10 mouse cellular contexts compared by ENCODE assay signal in the genomic region with DNA sequence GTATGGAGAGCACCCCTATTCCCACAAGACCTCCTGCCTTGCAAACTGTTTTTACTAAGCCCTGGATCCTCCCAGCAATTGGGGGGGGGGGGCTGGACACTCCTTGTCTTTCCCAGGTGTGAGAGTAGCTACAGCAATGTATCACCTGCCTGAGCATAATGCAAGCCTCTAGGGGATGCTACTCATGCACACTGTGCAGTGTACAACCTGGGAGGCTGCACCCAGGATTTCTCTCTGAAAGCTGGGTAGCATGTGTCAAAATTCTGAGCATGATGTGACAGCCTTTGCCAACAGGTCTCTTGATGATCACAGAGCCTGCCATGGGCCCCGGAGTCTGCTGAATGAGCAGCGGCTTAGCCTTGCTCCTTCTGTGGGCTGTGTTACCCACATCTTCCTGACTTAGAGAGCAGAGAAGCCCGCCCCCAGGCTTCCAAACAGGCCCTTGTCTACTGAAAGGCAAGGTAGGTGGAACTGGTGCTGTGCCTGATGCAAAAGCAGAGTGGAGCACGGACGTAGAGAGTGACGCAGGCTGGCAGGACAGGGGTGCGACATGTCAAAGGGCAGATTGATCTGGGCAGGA.
DNase-seq lines count a peak whose midpoint lies in the region; ATAC-seq and TF ChIP-seq lines count a peak whose summit lies in the region.
"Had no signal": no experiment of that assay in that cellular context is flagged by ENCODE, and none has a peak within 500 bp of the region (broad histone marks: within the 10 kb centered on the region; RNA-seq: fewer than 3 reads in every experiment).

No protein-coding gene starts in this region.

- no peak overlapping the region for H3K4me3 ChIP-seq in neural tube, embryonic 13.5 days
- H3K4me3 ChIP-seq in forebrain, postnatal 0 days (ENCODE audit: low read depth, low read length): no peak overlapping the region
- H3K4me3 ChIP-seq in neural tube, embryonic 14.5 days (ENCODE audit: low read depth, low read length): no peak overlapping the region
- no peak overlapping the region for H3K4me3 ChIP-seq in liver, postnatal 0 days (ENCODE audit: low read depth, low read length)
- H3K4me3 ChIP-seq: heart, embryonic 10.5 days; liver, embryonic 13.5 days had no signal

- H3K9me3 ChIP-seq in neural tube, embryonic 13.5 days: no peaks in the 10 kb centered on the region
- no peaks in the 10 kb centered on the region for H3K9me3 ChIP-seq in forebrain, postnatal 0 days (ENCODE audit: low read length)
- no peaks in the 10 kb centered on the region for H3K9me3 ChIP-seq in neural tube, embryonic 14.5 days (ENCODE audit: control insufficient read depth, low read length)
- H3K9me3 ChIP-seq in liver, postnatal 0 days (ENCODE audit: low read length): no peaks in the 10 kb centered on the region
- H3K9me3 ChIP-seq: heart, embryonic 10.5 days; liver, embryonic 13.5 days had no signal

- no peak for DNase-seq in neural tube, embryonic 10.5 days (ENCODE audit: extremely low spot score, low spot score)
- no peak for DNase-seq in forebrain, postnatal 0 days
- DNase-seq in left cerebral cortex, postnatal 25 days (ENCODE audit: low spot score in 2 of 2): peak; percentile 57 to 81
- DNase-seq in liver, postnatal 0 days: no peak
- DNase-seq in lung, postnatal 36 days: no peak
- DNase-seq: kidney, adult 2 months; liver, embryonic 13.5 days had no signal

- 0 out of 2 replicates have a peak, but pooled peaks have one; percentile 13 for TF ChIP-seq CTCF in forebrain, postnatal 0 days (IDR thresholded peaks at IDR 0.05; ENCODE audit: low read depth)
- TF ChIP-seq CTCF in liver, postnatal 0 days (IDR thresholded peaks at IDR 0.05; ENCODE audit: low read depth): no peak

- no peak for ATAC-seq in neural tube, embryonic 13.5 days (ENCODE audit: low read depth)
- ATAC-seq in forebrain, postnatal 0 days: peak; percentile 54
- ATAC-seq in neural tube, embryonic 14.5 days (ENCODE audit: low read depth): peak; percentile 16; the same call in 1 of the 2 replicates
- ATAC-seq in liver, postnatal 0 days: no peak

- peaks cover 31% of the 10 kb centered on the region for H3K36me3 ChIP-seq in neural tube, embryonic 13.5 days
- peaks cover 20% of the 10 kb centered on the region for H3K36me3 ChIP-seq in forebrain, postnatal 0 days (ENCODE audit: insufficient read depth)
- H3K36me3 ChIP-seq in neural tube, embryonic 14.5 days (ENCODE audit: control insufficient read depth, insufficient read depth, low read length): 0 out of 2 replicates have a peak, but pooled peaks cover 2% of the 10 kb centered on the region
- H3K36me3 ChIP-seq in liver, postnatal 0 days (replicated peaks; ENCODE audit: insufficient read depth, low read length): peaks cover 6% of the 10 kb centered on the region; the same call in 1 of the 2 replicates
- H3K36me3 ChIP-seq: heart, embryonic 10.5 days had no signal

- no peak overlapping the region for H3K4me2 ChIP-seq in neural tube, embryonic 13.5 days
- no peak overlapping the region for H3K4me2 ChIP-seq in forebrain, postnatal 0 days (ENCODE audit: low read depth)
- H3K4me2 ChIP-seq in neural tube, embryonic 14.5 days (ENCODE audit: low read depth, low read length): no peak overlapping the region
- no peak overlapping the region for H3K4me2 ChIP-seq in liver, postnatal 0 days (ENCODE audit: low read depth, low read length)
- H3K4me2 ChIP-seq: liver, embryonic 13.5 days had no signal

- H3K27me3 ChIP-seq in neural tube, embryonic 13.5 days: no peaks in the 10 kb centered on the region
- H3K27me3 ChIP-seq in forebrain, postnatal 0 days (ENCODE audit: insufficient read depth, low read length): no peaks in the 10 kb centered on the region
- no peaks in the 10 kb centered on the region for H3K27me3 ChIP-seq in neural tube, embryonic 14.5 days (ENCODE audit: control insufficient read depth, insufficient read depth, low read length)
- no peaks in the 10 kb centered on the region for H3K27me3 ChIP-seq in liver, postnatal 0 days (ENCODE audit: insufficient read depth, low read length)
- H3K27me3 ChIP-seq: liver, embryonic 13.5 days had no signal

- WGBS in neural tube, embryonic 13.5 days: 89% methylated on average over 7 of the region's 7 CpGs
- WGBS in forebrain, postnatal 0 days: 68% methylated on average over 7 of the region's 7 CpGs
- WGBS in neural tube, embryonic 14.5 days: 91% methylated on average over 7 of the region's 7 CpGs
- 85% methylated on average over 7 of the region's 7 CpGs for WGBS in liver, postnatal 0 days (ENCODE audit: insufficient replicate concordance)

- no peak for TF ChIP-seq EP300 in liver, postnatal 0 days (IDR thresholded peaks at IDR 0.05; ENCODE audit: low read depth)

- H3K27ac ChIP-seq in neural tube, embryonic 13.5 days (replicated peaks): peak overlapping the region; percentile 46
- H3K27ac ChIP-seq in forebrain, postnatal 0 days (ENCODE audit: low read depth, low read length): peak overlapping the region; percentile 76
- peak overlapping the region; percentile 60 for H3K27ac ChIP-seq in neural tube, embryonic 14.5 days (ENCODE audit: low read depth, low read length)
- no peak overlapping the region for H3K27ac ChIP-seq in liver, postnatal 0 days (ENCODE audit: low read depth)
- H3K27ac ChIP-seq: heart, embryonic 10.5 days; liver, embryonic 13.5 days had no signal

- peak overlapping the region; percentile 44; the same call in 1 of the 2 replicates for H3K9ac ChIP-seq in neural tube, embryonic 13.5 days
- H3K9ac ChIP-seq in forebrain, postnatal 0 days: peak overlapping the region; percentile 28; the same call in 1 of the 2 replicates
- H3K9ac ChIP-seq in neural tube, embryonic 14.5 days (replicated peaks; ENCODE audit: low read depth, low read length): no peak overlapping the region
- H3K9ac ChIP-seq in liver, postnatal 0 days (replicated peaks): no peak overlapping the region
- H3K9ac ChIP-seq: liver, embryonic 13.5 days had no signal

- intact Hi-C loops in left cerebral cortex, postnatal 25 days (cut with DNase I): no loop called here

- peaks cover 73% of the 10 kb centered on the region for H3K4me1 ChIP-seq in neural tube, embryonic 13.5 days (replicated peaks)
- H3K4me1 ChIP-seq in forebrain, postnatal 0 days (ENCODE audit: insufficient read depth): peaks cover 22% of the 10 kb centered on the region
- peaks cover 25% of the 10 kb centered on the region for H3K4me1 ChIP-seq in neural tube, embryonic 14.5 days (ENCODE audit: control insufficient read depth, insufficient read depth, low read length)
- no peaks in the 10 kb centered on the region for H3K4me1 ChIP-seq in liver, postnatal 0 days (ENCODE audit: insufficient read depth)

Comparison
In these comparisons a context has a peak if more than half of its experiments do, and no peak if none do; other contexts are left out.
1. ATAC-seq: peak in forebrain, postnatal 0 days (single experiment) and neural tube, embryonic 14.5 days (single experiment); none in neural tube, embryonic 13.5 days (single experiment) and liver, postnatal 0 days (single experiment).
2. H3K9ac ChIP-seq: peak in neural tube, embryonic 13.5 days (single experiment) and forebrain, postnatal 0 days (single experiment); none in neural tube, embryonic 14.5 days (single experiment) and liver, postnatal 0 days (single experiment).
3. DNase-seq: peak in left cerebral cortex, postnatal 25 days (2 of 2); none in neural tube, embryonic 10.5 days (single experiment), forebrain, postnatal 0 days (single experiment), liver, postnatal 0 days (single experiment) and lung, postnatal 36 days (single experiment).